Mouse (Mus musculus) liver, adult 2 months (tissue): ENCODE data around the gene Galnt2.

Experiments used
- CTCF ChIP-seq: fragments of 200-500 bp; IDR thresholded peaks from 2 replicates; pipeline ENCODE4 v1.5.1; 2011; ENCODE audit warnings: low read depth, low read length, control low read depth
- POLR2A ChIP-seq: fragments of 200-500 bp; IDR thresholded peaks from 2 replicates; pipeline ENCODE4 v1.6.1; 2011; ENCODE audit warnings: low read length, control low read depth; ENCODE audit not compliant: insufficient read depth; ENCODE audit errors: extremely low read depth

GRCm38 (mm10) chr8:124330433-124330832 is 99.2 kb downstream of the Galnt2 start:
- TF ChIP-seq POLR2A (no peak), CTCF (no peak)
